Mouse (Mus musculus) heart, embryonic 14.5 days (tissue): Measurements from ENCODE around the gene Amhr2. TPM values are rescaled to one million over a fixed set of nuclear protein-coding genes. Genes with fewer than 3 reads are reported as not detected.

Experiments
- ATAC-seq: fragments of 200-750 bp; cut with Nextera tagmentation; 2 replicates; pipeline ENCODE4 v1.8.0; 2017; ENCODE audit warnings: low read depth, moderate TSS enrichment; ENCODE audit not compliant: insufficient number of reproducible peaks, insufficient read depth, low FRiP score
- H3K27ac ChIP-seq, 2 experiments: fragments of 200-500 bp in 1 of 2; fragments of 300-500 bp in 1 of 2; sonication (generic) in 1 of 2; replicated peaks in 1 of 2; 2 replicates each; pipeline ENCODE4 v1.5.1; 2012 to 2014; ENCODE audit warnings: low read depth in 2 of 2, low read length in 2 of 2, control low read depth in 1 of 2, mild to moderate bottlenecking in 1 of 2, mixed read lengths in 1 of 2; ENCODE audit not compliant: control insufficient read depth in 1 of 2, insufficient read depth in 1 of 2
- H3K27me3 ChIP-seq: fragments of 300-500 bp; sonication (generic); 2 replicates; pipeline ENCODE4 v1.6.1; 2014; ENCODE audit warnings: mild to moderate bottlenecking, low read length, control low read depth; ENCODE audit not compliant: control insufficient read depth, insufficient read depth
- H3K36me3 ChIP-seq: fragments of 300-500 bp; sonication (generic); 2 replicates; pipeline ENCODE4 v1.6.1; 2014; ENCODE audit warnings: mild to moderate bottlenecking, control low read depth, low read length, mixed read lengths; ENCODE audit not compliant: control insufficient read depth, insufficient read depth
- H3K4me1 ChIP-seq, 2 experiments: fragments of 200-500 bp in 1 of 2; fragments of 300-500 bp in 1 of 2; sonication (generic) in 1 of 2; 2 replicates each; pipeline ENCODE4 v1.6.1; 2012 to 2014; ENCODE audit warnings: low read length in 2 of 2, control low read depth in 1 of 2, mixed read lengths in 1 of 2; ENCODE audit not compliant: control insufficient read depth in 2 of 2, insufficient read depth in 2 of 2
- H3K4me2 ChIP-seq: fragments of 300-500 bp; sonication (generic); 2 replicates; pipeline ENCODE4 v1.6.1; 2014; ENCODE audit warnings: mild to moderate bottlenecking, low read length
- H3K4me3 ChIP-seq, 2 experiments: fragments of 200-500 bp in 1 of 2; fragments of 300-500 bp in 1 of 2; sonication (generic) in 1 of 2; 2 replicates each; pipeline ENCODE4 v1.5.1; 2012 to 2014; ENCODE audit warnings: low read length in 2 of 2, mild to moderate bottlenecking in 2 of 2, control low read depth in 1 of 2, low read depth in 1 of 2, moderate library complexity in 1 of 2; ENCODE audit not compliant: control insufficient read depth in 1 of 2, insufficient read depth in 1 of 2
- H3K9ac ChIP-seq: fragments of 300-500 bp; sonication (generic); 2 replicates; pipeline ENCODE4 v1.6.1; 2014; ENCODE audit warnings: mild to moderate bottlenecking, low read length
- H3K9me3 ChIP-seq: fragments of 300-500 bp; sonication (generic); 2 replicates; pipeline ENCODE4 v1.6.1; 2016; ENCODE audit warnings: low read length, control low read depth; ENCODE audit not compliant: control insufficient read depth
- WGBS: fragments of 180-500 bp; shearing (Covaris S2); extraction: QIAGEN DNeasy Blood & Tissue Kit; methylation state at CpG from one replicate; pipeline ENCODE4 v1.1.7; 2014; 5-methylcytosine and 5-hydroxymethylcytosine counted together
- polyA plus RNA-seq: library from polyadenylated mRNA; unstranded; fragments of >200 nt; fragmentation: Nextera tagmentation; extraction: Ambion mirVana; gene quantifications from 2 replicates; pipeline ENCODE4 v1.2.1, GENCODE M21; 2014

Gene Amhr2
- polyA plus RNA-seq, 1 experiment from 2014 or later: 2.1 TPM

DNA sequence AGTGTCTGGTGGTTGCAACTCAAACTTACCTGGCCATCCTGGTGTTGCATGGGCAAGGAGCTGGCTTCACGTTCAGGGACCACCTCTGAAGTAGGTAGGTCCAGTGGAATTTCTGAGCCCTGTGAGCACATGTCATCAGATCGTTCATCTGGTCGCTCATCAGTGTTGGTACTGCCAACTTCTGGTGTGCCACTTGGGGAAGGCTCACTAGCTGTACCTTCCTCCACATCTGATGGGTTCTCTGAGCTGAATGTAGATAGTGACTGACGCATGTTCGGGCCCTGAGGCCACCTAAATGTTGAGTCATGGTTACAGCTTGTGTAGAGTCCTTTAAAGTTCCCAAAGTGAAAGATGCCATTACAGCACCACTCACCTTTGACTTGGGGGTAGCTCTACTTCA is 55.3 kb downstream of the Amhr2 start:
- Histone ChIP-seq H3K9me3 (no peaks in the 10 kb centered on the region), H3K4me2 (no peak overlapping the region), H3K4me3 (no peak overlapping the region), H3K4me1 (peaks cover 3 to 4% of the 10 kb centered on the region in 2 experiments; a peak in 2 of 4 replicates), H3K27ac (no peak overlapping the region), H3K9ac (no peak overlapping the region), H3K36me3 (peaks cover 95% of the 10 kb centered on the region), H3K27me3 (no peaks in the 10 kb centered on the region)
- 83% methylated on average over 5 of the region's 5 CpGs for WGBS
- ATAC-seq: no peak

DNA sequence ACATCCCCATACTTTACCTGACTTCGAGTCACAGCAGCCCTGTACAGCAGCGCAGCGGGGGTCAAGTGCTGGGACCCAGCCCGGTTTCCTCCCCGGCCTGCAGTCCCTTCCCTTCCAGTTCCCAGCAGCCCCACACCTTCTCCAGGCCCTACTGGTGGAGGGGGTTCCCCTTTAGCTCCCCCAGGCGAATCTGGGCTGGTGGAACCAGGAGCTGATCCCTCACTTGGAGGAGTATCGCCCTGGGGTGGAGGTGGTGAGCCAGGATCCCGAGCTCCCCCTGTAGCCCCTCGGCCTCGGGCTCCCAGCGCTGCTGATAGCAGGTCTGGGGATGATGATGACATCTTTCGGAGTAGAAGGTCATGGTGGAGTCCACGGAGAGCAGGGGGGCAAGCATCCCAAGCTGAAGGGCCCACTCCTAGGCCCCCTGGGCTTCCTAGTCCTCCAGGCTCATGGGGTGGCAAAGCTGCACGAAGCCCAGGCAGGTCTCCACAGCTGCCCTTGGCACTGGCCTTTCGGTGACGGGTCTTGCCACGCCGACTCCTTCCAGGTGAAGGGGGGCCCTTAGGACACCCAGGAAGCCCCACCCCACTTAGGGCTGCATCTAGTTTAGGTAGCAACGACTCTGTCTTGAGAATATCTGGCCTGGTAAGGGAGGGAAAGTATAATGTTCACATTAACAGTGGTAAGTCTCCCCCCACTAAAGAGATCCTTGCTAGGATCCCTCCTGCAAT is 56.1 kb downstream of the Amhr2 start:
- Histone ChIP-seq H3K9me3 (no peaks in the 10 kb centered on the region), H3K4me1 (peaks cover 6 to 7% of the 10 kb centered on the region in 2 experiments; a peak in 2 of 4 replicates), H3K4me3 (no peak overlapping the region), H3K27me3 (no peaks in the 10 kb centered on the region), H3K36me3 (peaks cover 87% of the 10 kb centered on the region), H3K9ac (no peak overlapping the region), H3K4me2 (no peak overlapping the region), H3K27ac (no peak overlapping the region)
- 88% methylated on average over 19 of the region's 19 CpGs for WGBS
- no peak for ATAC-seq

DNA sequence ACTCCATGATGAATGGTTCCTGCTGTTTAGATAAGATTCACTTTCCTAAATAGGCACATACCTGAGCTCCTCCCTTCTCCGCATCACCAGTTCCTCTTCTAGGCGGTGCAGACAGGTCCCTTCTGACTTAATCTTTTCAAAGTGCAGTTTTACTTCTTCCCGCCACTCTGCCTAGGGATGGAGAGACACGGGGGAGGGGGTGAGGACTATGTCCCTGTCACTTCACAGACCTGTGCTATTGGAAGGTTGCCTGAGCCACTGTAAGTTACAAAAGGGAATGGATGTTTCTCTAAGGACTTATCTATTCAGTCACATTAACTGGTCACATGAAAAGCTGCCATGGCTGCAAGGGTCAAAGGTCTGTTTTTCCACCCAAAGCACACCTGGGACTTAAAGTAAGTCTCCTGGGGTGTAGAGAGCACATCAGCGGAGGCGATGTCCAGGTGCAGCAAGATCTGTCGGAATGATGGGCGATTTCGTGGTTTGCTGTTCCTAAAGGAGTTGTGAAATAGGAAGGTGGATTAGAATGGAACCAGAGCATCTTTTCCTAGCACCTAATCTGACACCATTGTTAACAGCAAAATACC is 57.2 kb downstream of the Amhr2 start:
- no peak for ATAC-seq

DNA sequence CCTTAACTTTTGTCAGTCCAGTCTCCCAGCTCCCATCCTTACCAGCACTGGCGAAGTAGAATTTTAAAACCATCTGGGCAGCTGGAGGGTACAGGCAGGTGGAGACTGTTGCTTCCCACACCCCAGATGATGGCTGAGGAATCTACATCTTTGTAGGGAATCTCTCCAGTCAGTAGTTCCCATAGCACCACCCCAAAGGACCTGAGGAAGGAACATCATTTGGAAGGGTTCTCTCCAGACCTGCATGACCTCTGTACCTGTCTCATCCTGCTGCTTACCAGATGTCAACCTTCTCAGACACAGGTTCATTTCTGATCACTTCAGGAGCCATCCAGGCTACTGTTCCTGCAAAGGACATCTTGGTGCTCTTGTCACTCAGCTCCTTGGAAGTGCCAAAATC is 58.3 kb downstream of the Amhr2 start, which contains the start of gene Gm10337:
Gene Gm10337 (plus strand): TSS at position 276 of the 400 bp plus-strand sequence.
- Histone ChIP-seq H3K27me3 (no peaks in the 10 kb centered on the region), H3K9ac (no peak within 1 kb of the TSS), H3K9me3 (no peaks in the 10 kb centered on the region), H3K27ac (no peak within 1 kb of the TSS), H3K4me2 (no peak within 1 kb of the TSS), H3K36me3 (peaks cover 70% of the 10 kb centered on the region), H3K4me1 (peaks cover 6 to 7% of the 10 kb centered on the region in 2 experiments; a peak in 2 of 4 replicates), H3K4me3 (no peak within 1 kb of the TSS)
- ATAC-seq: no peak
- WGBS: 94% methylated on average over 1 of the region's 1 CpGs

More for the DNA sequence above, 57.2 kb downstream of the Amhr2 start:
- Histone ChIP-seq H3K36me3 (peaks cover 78% of the 10 kb centered on the region), H3K9ac (no peak overlapping the region), H3K9me3 (no peaks in the 10 kb centered on the region), H3K4me1 (peaks cover 6 to 7% of the 10 kb centered on the region in 2 experiments; a peak in 2 of 4 replicates), H3K4me3 (no peak overlapping the region), H3K4me2 (no peak overlapping the region), H3K27ac (no peak overlapping the region), H3K27me3 (no peaks in the 10 kb centered on the region)
- 74% methylated on average over 9 of the region's 9 CpGs for WGBS

Other genes with a start within 250 kb of the Amhr2 start
- 27.1 and 28.4 TPM in 2 replicates for gene Zfp740, start 242.1 kb upstream of the Amhr2 start, polyA plus RNA-seq
- 35.1 and 36.4 TPM in 2 replicates for gene Csad, start 240.6 kb upstream of the Amhr2 start, polyA plus RNA-seq
- 0.65 and 1.4 TPM in 2 replicates for gene Itgb7, start 213.4 kb upstream of the Amhr2 start, polyA plus RNA-seq
- gene Rarg, start 187.8 kb upstream of the Amhr2 start, polyA plus RNA-seq: 6.7 and 7.6 TPM in 2 replicates
- gene Gm9918, start 174.8 kb upstream of the Amhr2 start, polyA plus RNA-seq: 0.15 TPM in 1 of 2 replicates, not detected in the other
- 39.2 and 41.3 TPM in 2 replicates for gene Mfsd5, start 165.9 kb upstream of the Amhr2 start, polyA plus RNA-seq
- gene Espl1, start 149.1 kb upstream of the Amhr2 start, polyA plus RNA-seq: 13.5 and 16.2 TPM in 2 replicates
- gene Pfdn5, start 119.3 kb upstream of the Amhr2 start, polyA plus RNA-seq: 397 and 431 TPM in 2 replicates
- gene Myg1, start 113.7 kb upstream of the Amhr2 start, polyA plus RNA-seq: 59.9 and 72.7 TPM in 2 replicates
- gene Aaas, start 94.6 kb upstream of the Amhr2 start, polyA plus RNA-seq: 45.0 and 48.4 TPM in 2 replicates
- 0.22 TPM in 1 of 2 replicates, not detected in the other for gene Sp7, start 78.2 kb upstream of the Amhr2 start, polyA plus RNA-seq
- 8.0 and 8.2 TPM in 2 replicates for gene Sp1, start 39.2 kb upstream of the Amhr2 start, polyA plus RNA-seq
- gene Prr13, start 13.7 kb downstream of the Amhr2 start, polyA plus RNA-seq: 108 and 114 TPM in 2 replicates
- 184 and 194 TPM in 2 replicates for gene Pcbp2, start 25.2 kb downstream of the Amhr2 start, polyA plus RNA-seq
- gene Gm10337, start 58.4 kb downstream of the Amhr2 start, polyA plus RNA-seq: 4.2 TPM in 1 of 2 replicates, not detected in the other
- 10.4 and 10.7 TPM in 2 replicates for gene Map3k12, start 71.7 kb downstream of the Amhr2 start, polyA plus RNA-seq
- 81.7 and 83.8 TPM in 2 replicates for gene Tarbp2, start 72.8 kb downstream of the Amhr2 start, polyA plus RNA-seq
- 1.4 and 2.1 TPM in 2 replicates for gene Npff, start 79.6 kb downstream of the Amhr2 start, polyA plus RNA-seq
- not detected in 2 replicates for gene Gm28047, start 179.7 kb downstream of the Amhr2 start, polyA plus RNA-seq
- gene Atf7, start 180.1 kb downstream of the Amhr2 start, polyA plus RNA-seq: 27.0 and 29.7 TPM in 2 replicates
- gene Atp5g2, start 227.0 kb downstream of the Amhr2 start, polyA plus RNA-seq: 98.6 and 118 TPM in 2 replicates